Mouse (Mus musculus) embryonic stem cell, embryonic (primary cell): ENCODE measurements around the gene Nufip2.

ENCODE experiments used
- CTCF ChIA-PET, 4 experiments: fragments of 300-600 bp in 2 of 4; fragments of 350-600 bp in 2 of 4; sonication (Branson Sonifier 250); formaldehyde crosslinking; loops; one replicate each; lab custom pipeline; 2022; ENCODE audit warnings: inconsistent platforms in 2 of 4; lab: Charles Lee
- POLR2A ChIA-PET, 4 experiments: fragments of 300-600 bp in 2 of 4; fragments of 350-600 bp in 2 of 4; sonication (Branson Sonifier 250); formaldehyde crosslinking; loops; one replicate each; lab custom pipeline; 2022; ENCODE audit warnings: antibody characterized with exemption in 4 of 4, inconsistent platforms in 1 of 4; lab: Charles Lee

The Nufip2 gene

GRCm38 (mm10) chr11:77791241-77791727, 105.3 kb downstream of the Nufip2 start:
- ChIA-PET POLR2A (interaction anchor here in 3 of 4 experiments (0.6 to 2.2 kb wide), 10 partner anchors 25 to 489 kb away, joined by 3 to 14 read pairs (median 4); partner anchors contain the start of genes Myo18a (in 1 of the 3) and Nufip2 (in 1 of the 3)), CTCF (interaction anchor here in 2 of 4 experiments (0.6 to 1.8 kb wide), 6 partner anchors 10 to 284 kb away, joined by 3 to 5 read pairs (median 4); no protein-coding TSS in a partner anchor)
